Mouse (Mus musculus): Measurements from ENCODE around the gene Tmem86a. TPM values are rescaled to one million over a fixed set of nuclear protein-coding genes. Genes with fewer than 3 reads are reported as not detected.

Tmem86a gene
- polyA plus RNA-seq, 1 experiment from 2014 or later: 135 TPM

DNA sequence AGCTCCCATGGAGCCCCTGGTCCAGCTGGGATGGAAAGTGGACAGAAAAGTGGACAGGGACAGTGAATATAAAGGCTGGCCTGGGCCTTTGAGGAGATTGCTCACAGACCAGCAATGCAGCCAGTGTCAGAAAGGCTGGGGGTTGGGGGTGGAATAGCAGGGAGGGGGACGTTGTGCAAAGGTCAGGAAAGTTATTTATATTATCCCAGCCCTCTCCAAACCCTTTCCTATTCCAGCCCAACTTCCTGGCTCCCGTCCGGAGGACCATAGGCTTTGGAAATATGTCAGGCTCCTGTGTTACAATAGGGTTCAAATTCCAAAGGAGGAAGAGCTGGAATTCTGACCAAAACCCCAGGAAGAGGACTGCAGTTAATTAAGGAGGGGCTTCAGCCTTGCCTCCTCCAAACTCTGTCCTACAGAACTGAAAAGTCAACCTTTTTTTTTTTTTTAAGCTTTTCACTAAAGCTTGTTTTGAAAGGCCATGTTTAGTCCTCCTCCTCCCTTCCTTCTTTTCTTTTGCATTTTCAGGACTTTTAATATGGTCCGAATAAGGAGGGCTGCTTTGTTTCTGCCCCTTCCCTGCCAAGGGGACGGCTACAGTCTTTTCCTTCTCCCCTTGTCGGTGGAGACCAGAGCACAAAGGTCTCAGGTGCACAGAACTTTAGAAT is 7.4 kb upstream of the Tmem86a start:
- Histone ChIP-seq H3K36me3 (ENCODE audit: inconsistent target) (no peaks in the 10 kb centered on the region), H3K27ac (no peak overlapping the region), H3K79me2 (ENCODE audit: inconsistent target) (no peaks in the 10 kb centered on the region), H3K4me3 (ENCODE audit: inconsistent target) (no peak overlapping the region)
- 80% methylated on average over 6 of the region's 6 CpGs for WGBS (ENCODE audit: missing documents)

DNA sequence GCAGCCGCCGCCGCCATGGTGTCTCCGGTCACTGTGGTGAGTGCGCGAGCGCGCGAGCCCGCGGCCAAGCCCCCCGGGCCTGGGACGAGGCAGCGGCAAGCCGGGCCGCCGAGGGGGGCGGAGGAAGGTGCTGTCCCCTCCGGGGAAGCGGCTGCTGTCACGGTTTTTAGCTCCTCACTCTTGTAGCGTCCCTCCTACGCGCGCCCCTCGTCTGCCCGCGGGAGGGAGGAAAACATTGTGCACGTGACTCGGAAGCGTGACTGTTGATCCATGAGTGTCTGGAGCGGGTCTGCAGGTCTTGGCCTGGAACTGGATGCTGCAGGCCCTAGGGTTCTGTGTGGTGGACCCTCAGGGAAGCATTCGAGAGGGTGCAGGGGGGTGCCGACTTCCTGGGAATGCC is 365 bp downstream of the Tmem86a start:
- H3K36me3 ChIP-seq (ENCODE audit: inconsistent target): peaks cover 17% of the 10 kb centered on the region; the same call in 1 of the 2 replicates
- H3K4me3 ChIP-seq (ENCODE audit: inconsistent target): peak overlapping the region; percentile 74
- under 1% methylated on average over 34 of the region's 34 CpGs for WGBS (ENCODE audit: missing documents)
- H3K27ac ChIP-seq: peak overlapping the region; percentile 98
- peaks cover 39% of the 10 kb centered on the region for H3K79me2 ChIP-seq (ENCODE audit: inconsistent target)

DNA sequence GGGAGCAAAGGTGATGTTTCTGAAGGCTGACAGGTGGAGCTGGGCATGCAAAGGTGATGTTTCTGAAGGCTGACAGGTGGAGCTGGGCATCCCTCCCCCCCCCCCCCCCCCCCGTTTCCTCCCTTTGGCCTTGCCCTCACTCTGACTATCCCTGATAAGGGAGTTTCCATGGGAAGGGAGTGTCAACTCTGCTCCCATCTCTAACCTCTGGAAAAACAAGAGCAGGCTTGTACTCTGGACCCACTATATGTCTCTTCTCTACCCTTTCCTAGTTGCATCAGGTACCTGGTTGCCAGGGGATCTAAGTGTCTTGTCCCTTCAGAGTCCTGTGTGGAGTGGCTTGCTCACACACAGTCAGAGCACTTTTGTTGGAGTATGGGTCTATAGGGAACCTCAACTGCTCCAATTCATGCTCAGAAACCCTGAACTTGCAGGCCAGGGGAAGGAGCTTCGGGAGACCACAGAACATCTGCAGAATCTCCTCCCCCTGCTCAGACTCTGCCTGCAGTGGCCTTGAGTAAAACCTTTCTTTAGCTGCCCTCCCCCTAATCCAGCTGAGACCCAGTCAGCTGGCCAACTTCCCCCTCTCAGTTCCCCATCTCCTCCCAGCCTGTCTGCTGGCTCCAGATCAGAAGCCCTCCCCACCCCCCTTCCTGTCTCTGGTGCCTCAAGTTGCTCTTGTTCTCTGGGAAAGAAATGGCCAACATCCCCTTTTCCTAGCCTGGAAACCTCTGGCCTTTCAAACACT is 1.2 kb downstream of the Tmem86a start:
- WGBS (ENCODE audit: missing documents): 0% methylated on average over 2 of the region's 2 CpGs
- Histone ChIP-seq H3K79me2 (ENCODE audit: inconsistent target) (peaks cover 39% of the 10 kb centered on the region), H3K4me3 (ENCODE audit: inconsistent target) (peak overlapping the region; percentile 74), H3K27ac (peak overlapping the region; percentile 98), H3K36me3 (ENCODE audit: inconsistent target) (peaks cover 17% of the 10 kb centered on the region; the same call in 1 of the 2 replicates)

DNA sequence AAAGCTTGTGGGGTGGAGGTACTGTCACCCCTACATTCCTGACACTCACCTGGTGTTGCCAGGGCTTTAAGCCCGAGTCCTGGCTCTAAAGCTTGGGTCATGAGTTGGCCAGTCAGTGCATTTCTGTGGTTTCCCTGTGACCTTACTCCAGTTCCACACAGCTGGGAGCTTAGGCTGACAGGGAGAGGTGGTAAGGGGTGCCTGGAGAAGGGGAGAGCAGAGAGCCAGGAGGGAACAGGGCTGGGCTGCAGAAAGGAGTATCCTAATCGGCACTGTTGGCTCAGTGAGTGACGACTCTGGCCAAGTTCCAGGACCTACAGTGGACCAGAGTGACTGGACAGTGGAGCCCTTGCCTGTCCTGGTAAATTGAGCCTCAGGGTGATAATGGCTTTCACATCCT is 1.9 kb downstream of the Tmem86a start:
- peak overlapping the region; percentile 15 for H3K4me3 ChIP-seq (ENCODE audit: inconsistent target)
- 29% methylated on average over 3 of the region's 3 CpGs for WGBS (ENCODE audit: missing documents)
- peaks cover 17% of the 10 kb centered on the region; the same call in 1 of the 2 replicates for H3K36me3 ChIP-seq (ENCODE audit: inconsistent target)
- H3K27ac ChIP-seq: peak overlapping the region; percentile 98
- H3K79me2 ChIP-seq (ENCODE audit: inconsistent target): peaks cover 39% of the 10 kb centered on the region

DNA sequence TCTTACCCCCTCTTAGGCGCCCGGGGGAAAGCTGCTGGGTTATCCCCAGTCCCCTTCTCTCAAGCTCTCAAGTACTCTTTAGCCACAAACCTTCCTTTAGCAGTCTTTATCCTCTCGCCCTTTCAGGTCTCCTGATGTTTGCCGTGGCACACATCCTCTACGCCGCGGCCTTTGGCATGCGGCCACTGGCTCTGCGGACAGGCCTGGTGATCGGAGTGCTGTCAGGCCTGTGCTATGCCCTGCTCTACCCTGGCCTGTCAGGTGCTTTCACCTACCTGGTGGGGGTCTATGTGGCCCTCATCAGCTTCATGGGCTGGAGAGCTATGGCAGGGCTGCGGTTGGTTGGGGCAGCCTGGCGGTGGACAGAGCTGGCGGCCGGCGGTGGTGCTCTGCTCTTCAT is 2.9 kb downstream of the Tmem86a start:
- H3K36me3 ChIP-seq (ENCODE audit: inconsistent target): peaks cover 17% of the 10 kb centered on the region; the same call in 1 of the 2 replicates
- H3K79me2 ChIP-seq (ENCODE audit: inconsistent target): peaks cover 39% of the 10 kb centered on the region
- 86% methylated on average over 15 of the region's 15 CpGs for WGBS (ENCODE audit: missing documents)
- peak overlapping the region; percentile 98 for H3K27ac ChIP-seq
- no peak overlapping the region for H3K4me3 ChIP-seq (ENCODE audit: inconsistent target)

DNA sequence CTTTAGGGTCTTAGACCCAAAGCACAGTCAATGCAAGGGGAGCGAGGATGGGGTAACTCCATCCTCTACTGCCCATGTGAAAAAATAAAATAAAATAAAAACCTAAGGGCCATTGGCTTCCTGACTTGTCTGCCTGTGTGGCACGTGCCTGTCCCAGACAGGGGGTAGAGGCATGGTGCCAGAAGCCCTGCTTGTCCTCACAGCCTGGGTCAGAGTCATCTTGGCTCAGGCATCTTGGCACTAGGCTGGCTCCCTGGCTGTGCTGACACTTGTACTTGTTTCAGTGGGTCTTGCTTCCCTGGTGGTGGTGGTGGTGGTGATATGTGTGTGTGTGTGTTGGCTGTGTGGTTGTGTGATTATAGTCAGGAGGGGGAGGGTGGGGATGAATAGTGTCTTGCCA is 4.3 kb downstream of the Tmem86a start:
- Histone ChIP-seq H3K79me2 (ENCODE audit: inconsistent target) (peaks cover 39% of the 10 kb centered on the region), H3K4me3 (ENCODE audit: inconsistent target) (no peak overlapping the region), H3K27ac (peak overlapping the region; percentile 79), H3K36me3 (ENCODE audit: inconsistent target) (peaks cover 17% of the 10 kb centered on the region; the same call in 1 of the 2 replicates)
- 61% methylated on average over 2 of the region's 2 CpGs for WGBS (ENCODE audit: missing documents)

DNA sequence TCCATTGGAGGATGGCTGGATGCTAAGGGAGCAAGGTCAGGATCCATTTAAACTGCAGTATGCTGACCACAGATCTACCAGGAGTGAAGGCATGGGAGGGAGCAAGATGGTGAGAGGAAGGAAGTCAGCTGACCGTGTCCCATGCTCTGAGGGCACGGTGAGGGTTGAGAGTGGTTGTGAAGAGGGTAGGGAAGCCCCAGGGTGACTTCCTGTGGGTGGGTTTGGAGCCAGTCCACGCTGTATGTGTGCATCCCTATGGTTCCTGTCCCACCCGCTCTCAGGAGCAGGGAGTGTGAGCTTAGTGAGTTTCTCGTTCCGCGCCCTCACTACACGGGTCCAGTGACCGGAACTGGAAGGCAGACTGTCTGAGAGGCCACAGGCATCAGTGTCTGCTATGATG is 5.3 kb downstream of the Tmem86a start:
- H3K36me3 ChIP-seq (ENCODE audit: inconsistent target): peaks cover 17% of the 10 kb centered on the region; the same call in 1 of the 2 replicates
- no peak overlapping the region for H3K4me3 ChIP-seq (ENCODE audit: inconsistent target)
- WGBS (ENCODE audit: missing documents): 6% methylated on average over 9 of the region's 9 CpGs
- H3K79me2 ChIP-seq (ENCODE audit: inconsistent target): peaks cover 39% of the 10 kb centered on the region
- H3K27ac ChIP-seq: peak overlapping the region; percentile 79

DNA sequence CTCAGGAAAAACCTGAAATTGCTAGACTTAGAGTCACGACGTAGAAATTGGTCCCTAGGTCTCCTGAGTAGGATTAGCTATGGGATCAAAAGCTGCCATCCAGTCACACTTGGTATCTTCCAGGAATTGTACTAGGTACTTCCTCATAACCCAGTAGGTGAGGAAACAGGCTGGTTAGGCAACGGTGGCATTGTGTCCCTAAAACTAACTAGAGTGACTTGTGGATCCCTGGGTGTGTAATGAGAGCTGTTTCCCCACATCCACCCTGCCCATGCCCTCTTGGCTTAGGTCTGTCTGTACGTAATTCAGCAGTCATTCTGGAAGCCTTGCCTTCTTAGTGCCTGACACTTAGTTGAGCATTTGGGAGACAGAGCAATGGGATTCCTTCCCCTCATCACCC is 5.9 kb downstream of the Tmem86a start:
- no peak overlapping the region for H3K4me3 ChIP-seq (ENCODE audit: inconsistent target)
- peaks cover 34% of the 10 kb centered on the region for H3K79me2 ChIP-seq (ENCODE audit: inconsistent target)
- peak overlapping the region; percentile 79 for H3K27ac ChIP-seq
- 50% methylated on average over 4 of the region's 4 CpGs for WGBS (ENCODE audit: missing documents)
- peaks cover 17% of the 10 kb centered on the region; the same call in 1 of the 2 replicates for H3K36me3 ChIP-seq (ENCODE audit: inconsistent target)

DNA sequence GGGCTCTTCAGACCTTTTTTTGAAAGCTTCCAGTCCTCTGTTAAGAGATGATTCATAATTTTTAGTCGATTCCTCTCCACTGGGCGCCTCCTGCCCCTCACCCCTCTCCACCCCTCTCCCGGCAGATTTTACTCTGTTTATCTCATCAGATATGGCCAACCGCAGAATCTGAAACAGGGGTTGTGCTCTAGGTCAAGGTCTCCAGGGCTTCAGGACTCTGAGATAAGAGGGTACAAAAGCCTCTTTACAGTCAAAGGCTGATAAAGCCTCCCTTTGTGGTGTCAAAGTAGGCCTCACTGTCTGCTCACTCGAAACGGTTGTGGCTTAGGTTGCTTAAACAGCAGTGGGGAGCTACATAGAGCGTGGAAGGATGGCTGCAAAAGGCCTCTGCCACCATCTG is 8.9 kb downstream of the Tmem86a start:
- Histone ChIP-seq H3K27ac (no peak overlapping the region), H3K4me3 (ENCODE audit: inconsistent target) (no peak overlapping the region), H3K36me3 (ENCODE audit: inconsistent target) (peaks cover 2% of the 10 kb centered on the region; the same call in 1 of the 2 replicates), H3K79me2 (ENCODE audit: inconsistent target) (peaks cover 9% of the 10 kb centered on the region)
- WGBS (ENCODE audit: missing documents): 95% methylated on average over 7 of the region's 7 CpGs

DNA sequence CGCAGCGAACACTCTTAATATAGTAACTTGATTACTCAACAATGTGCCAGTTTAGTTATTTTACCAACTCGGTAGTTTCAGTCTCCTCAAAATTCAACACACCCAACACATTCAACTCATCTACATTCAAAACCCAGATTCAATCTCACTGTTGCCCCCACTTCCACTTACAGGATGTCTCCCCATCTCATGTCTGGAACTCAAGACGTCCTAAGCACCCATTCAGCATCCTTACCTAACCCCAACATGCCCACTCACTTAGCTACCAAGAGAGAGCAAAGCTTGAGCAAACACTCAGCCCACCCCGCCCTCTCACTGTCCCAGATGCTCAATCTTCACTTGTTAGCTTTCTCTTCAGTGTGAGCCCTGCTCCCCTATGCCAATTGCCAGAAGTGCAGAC is 11.2 kb downstream of the Tmem86a start:
- no peak overlapping the region for H3K4me3 ChIP-seq (ENCODE audit: inconsistent target)
- H3K79me2 ChIP-seq (ENCODE audit: inconsistent target): no peaks in the 10 kb centered on the region; the same call in 1 of the 2 replicates
- 41% methylated on average over 5 of the region's 5 CpGs for WGBS (ENCODE audit: missing documents)
- no peaks in the 10 kb centered on the region for H3K36me3 ChIP-seq (ENCODE audit: inconsistent target)
- H3K27ac ChIP-seq: no peak overlapping the region

DNA sequence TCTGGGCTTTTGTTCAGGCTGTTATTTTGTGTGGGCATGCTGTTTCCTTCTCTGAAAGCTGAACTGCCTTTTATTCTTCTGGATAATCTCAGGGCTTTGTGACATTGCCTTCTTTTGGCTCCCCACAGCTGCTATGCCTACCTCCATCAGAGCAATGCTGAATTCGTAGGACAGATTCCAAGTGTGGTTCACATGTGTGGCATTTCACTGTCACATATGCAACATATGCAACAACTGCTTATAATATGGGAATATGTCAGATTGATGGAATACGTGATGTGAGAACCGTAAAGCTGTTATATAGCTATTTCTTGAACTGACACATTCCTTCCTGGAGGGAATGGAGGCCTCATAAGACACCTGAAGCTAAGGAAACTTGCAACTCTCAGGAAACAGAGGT is 16.5 kb downstream of the Tmem86a start:
- no peak overlapping the region for H3K4me3 ChIP-seq (ENCODE audit: inconsistent target)
- H3K79me2 ChIP-seq (ENCODE audit: inconsistent target): no peaks in the 10 kb centered on the region
- WGBS (ENCODE audit: missing documents): 90% methylated on average over 3 of the region's 3 CpGs
- no peaks in the 10 kb centered on the region for H3K36me3 ChIP-seq (ENCODE audit: inconsistent target)
- H3K27ac ChIP-seq: peak overlapping the region; percentile 48

DNA sequence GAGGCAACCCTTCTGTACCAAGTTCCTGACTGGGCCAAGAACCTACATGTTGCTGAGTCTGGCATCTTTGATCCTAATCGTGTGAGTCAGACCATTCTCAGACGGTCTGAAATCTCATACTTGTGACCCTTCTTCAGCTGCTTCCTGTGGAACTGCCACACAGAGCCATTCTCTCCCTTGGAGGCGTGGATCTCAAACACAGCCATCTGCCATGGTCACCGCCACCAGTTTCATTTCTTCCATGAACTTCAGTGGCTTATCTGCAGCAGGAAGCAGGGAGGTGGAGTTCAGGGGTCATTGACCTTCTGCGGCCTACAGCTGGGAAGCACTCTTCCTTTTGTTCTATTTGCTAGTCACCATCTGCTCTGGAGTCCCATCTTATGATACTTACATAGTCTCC is 17.5 kb downstream of the Tmem86a start:
- no peak overlapping the region for H3K4me3 ChIP-seq (ENCODE audit: inconsistent target)
- WGBS (ENCODE audit: missing documents): 10% methylated on average over 5 of the region's 5 CpGs
- peak overlapping the region; percentile 48 for H3K27ac ChIP-seq
- no peaks in the 10 kb centered on the region for H3K79me2 ChIP-seq (ENCODE audit: inconsistent target)
- H3K36me3 ChIP-seq (ENCODE audit: inconsistent target): no peaks in the 10 kb centered on the region

DNA sequence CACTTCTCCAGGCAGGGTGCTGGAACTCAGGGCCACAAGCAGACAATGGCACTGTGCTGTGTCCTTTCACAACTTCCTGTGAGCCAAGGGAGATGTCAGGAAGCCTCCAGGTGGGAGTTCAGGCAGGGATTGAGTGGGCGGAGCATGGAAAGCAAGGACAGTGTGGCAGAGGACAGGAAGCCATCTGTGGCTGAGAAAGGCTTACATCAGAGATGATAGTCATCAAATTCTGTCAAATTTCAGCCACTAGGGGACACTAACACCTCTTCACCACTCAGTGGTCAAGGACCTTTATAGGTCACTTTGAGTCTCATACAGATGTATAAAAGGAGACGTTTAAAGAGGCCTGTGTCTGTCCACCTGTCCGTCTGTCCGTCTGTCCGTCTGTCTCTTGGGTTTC is 22.1 kb downstream of the Tmem86a start:
- Histone ChIP-seq H3K36me3 (ENCODE audit: inconsistent target) (no peaks in the 10 kb centered on the region), H3K79me2 (ENCODE audit: inconsistent target) (no peaks in the 10 kb centered on the region), H3K4me3 (ENCODE audit: inconsistent target) (no peak overlapping the region), H3K27ac (no peak overlapping the region)
- 76% methylated on average over 5 of the region's 5 CpGs for WGBS (ENCODE audit: missing documents)

DNA sequence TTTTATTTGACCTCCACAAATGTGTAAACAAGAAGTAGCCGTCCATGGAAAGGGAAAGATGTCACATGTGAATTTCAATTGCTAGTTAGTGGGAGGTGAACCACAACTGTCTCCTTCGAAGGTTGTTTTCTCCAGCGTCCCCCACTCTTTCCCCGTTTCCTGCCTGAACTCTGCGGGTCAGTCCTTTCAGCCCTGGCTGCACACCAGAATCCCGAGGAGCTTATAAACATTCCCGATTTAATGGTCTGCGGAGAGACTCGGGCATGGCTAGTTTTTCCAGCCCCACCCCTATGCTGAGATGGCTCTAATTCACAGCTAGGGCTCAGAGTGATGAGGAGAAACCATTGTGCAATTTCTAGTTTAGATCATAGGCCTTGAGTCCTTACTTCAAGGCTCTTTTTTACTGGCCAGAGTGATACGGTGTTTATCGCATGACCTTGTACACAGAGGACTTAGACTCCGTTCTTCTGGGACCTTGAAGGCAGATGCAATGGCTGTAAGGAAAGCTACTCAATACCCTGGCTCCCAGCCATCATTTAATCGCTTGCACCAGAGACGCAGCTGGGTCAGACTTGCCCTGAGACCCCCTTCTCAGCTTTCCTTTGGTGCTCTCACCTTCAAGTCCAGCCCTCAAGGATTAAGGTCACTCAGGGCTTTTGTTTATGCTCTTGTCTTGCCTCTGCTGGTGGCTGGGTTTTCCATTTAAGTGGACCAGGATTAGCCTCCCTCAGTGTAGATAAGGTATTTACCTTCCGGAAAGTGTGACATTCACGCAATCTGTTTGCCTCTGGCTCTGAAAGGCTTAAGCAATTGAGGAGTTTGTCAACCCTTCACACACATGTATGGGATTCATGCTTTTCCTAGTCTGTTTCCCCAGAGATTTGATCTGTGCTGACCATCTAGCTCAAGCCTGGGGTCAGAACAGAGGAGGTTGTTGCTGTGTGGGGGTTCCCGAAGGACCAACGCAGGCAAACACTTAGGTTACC is 23.4 kb downstream of the Tmem86a start:
- Histone ChIP-seq H3K27ac (no peak overlapping the region), H3K4me3 (ENCODE audit: inconsistent target) (no peak overlapping the region), H3K79me2 (ENCODE audit: inconsistent target) (no peaks in the 10 kb centered on the region), H3K36me3 (ENCODE audit: inconsistent target) (no peaks in the 10 kb centered on the region)
- WGBS (ENCODE audit: missing documents): 93% methylated on average over 18 of the region's 18 CpGs

All from macrophage (primary cell).